ENCODE assay signal across 25 mouse cellular contexts in genomic region chr7:128266056-128266455, GRCm38 (mm10). TPM values are rescaled to one million over a fixed set of nuclear protein-coding genes. Genes with fewer than 3 reads are reported as not detected.
A peak's percentile ranks its signal among the peaks of the same experiment; 100 is the strongest.
DNase-seq lines count a peak whose midpoint lies in the region; ATAC-seq lines count a peak whose summit lies in the region.
"Had no signal": no experiment of that assay in that cellular context is flagged by ENCODE, and none has a peak within 500 bp of the region (broad histone marks: within the 10 kb centered on the region; RNA-seq: fewer than 3 reads in every experiment).

No protein-coding gene starts in this region.

- no peaks in the 10 kb centered on the region for H3K27me3 ChIP-seq in kidney, embryonic 14.5 days (ENCODE audit: control insufficient read depth, insufficient read depth, low read length)
- H3K27me3 ChIP-seq: embryonic facial prominence, embryonic 12.5 days; forebrain, embryonic 13.5 days; forebrain, embryonic 15.5 days had no signal

- no peak overlapping the region for H3K9ac ChIP-seq in kidney, embryonic 14.5 days (ENCODE audit: low read depth, low read length)
- H3K9ac ChIP-seq: embryonic facial prominence, embryonic 12.5 days; forebrain, embryonic 13.5 days; forebrain, embryonic 15.5 days had no signal

- no peak for ATAC-seq in kidney, embryonic 14.5 days (ENCODE audit: low FRiP score, low TSS enrichment)
- ATAC-seq: activated CD4-positive, CD25-positive, alpha-beta regulatory T cell, adult 4 months; CD4-positive, CD25-positive, alpha-beta regulatory T cell, adult 4 months; forebrain, embryonic 13.5 days; forebrain, embryonic 15.5 days; Patski had no signal

- WGBS in kidney, embryonic 14.5 days = 80% methylated on average over 5 of the region's 5 CpGs

- no peaks in the 10 kb centered on the region for H3K36me3 ChIP-seq in kidney, embryonic 14.5 days (ENCODE audit: control insufficient read depth, insufficient read depth, low read length)
- H3K36me3 ChIP-seq: forebrain, embryonic 15.5 days had no signal

- no peaks in the 10 kb centered on the region for H3K4me1 ChIP-seq in kidney, embryonic 14.5 days (ENCODE audit: control insufficient read depth, insufficient read depth, low read length)
- H3K4me1 ChIP-seq: embryonic facial prominence, embryonic 10.5 days; embryonic facial prominence, embryonic 12.5 days; forebrain, embryonic 13.5 days; forebrain, embryonic 15.5 days had no signal

- no peak overlapping the region for H3K4me3 ChIP-seq in kidney, embryonic 14.5 days (ENCODE audit: low read length)
- H3K4me3 ChIP-seq: embryonic facial prominence, embryonic 10.5 days; embryonic facial prominence, embryonic 12.5 days; forebrain, embryonic 13.5 days; forebrain, embryonic 15.5 days had no signal

- peak; percentile 55 for DNase-seq in kidney, adult 11 months
- DNase-seq in kidney, postnatal 4 days = no peak
- peak; percentile 45 to 50 for DNase-seq in kidney, adult 8-10 months
- no peak for DNase-seq in kidney, adult 18-20 months
- peak; percentile 41 for DNase-seq in kidney, postnatal 14 days
- DNase-seq: adrenal gland, adult 8-10 months; adrenal gland, postnatal 14 days; adrenal gland, postnatal 36 days; B cell, adult 2 months; cerebellum, adult 11-12 months; cerebellum, adult 2 months; cerebellum, adult 9-10 months; cerebellum, postnatal 10 days; cerebellum, postnatal 25 days had no signal

- no peaks in the 10 kb centered on the region for H3K9me3 ChIP-seq in kidney, embryonic 14.5 days (ENCODE audit: control insufficient read depth, low read length)
- H3K9me3 ChIP-seq: embryonic facial prominence, embryonic 10.5 days; embryonic facial prominence, embryonic 12.5 days; forebrain, embryonic 13.5 days; forebrain, embryonic 15.5 days; G1E had no signal

- no peak overlapping the region for H3K4me2 ChIP-seq in kidney, embryonic 14.5 days (replicated peaks; ENCODE audit: low read depth, low read length)
- H3K4me2 ChIP-seq: embryonic facial prominence, embryonic 12.5 days; forebrain, embryonic 13.5 days; forebrain, embryonic 15.5 days had no signal

- no peak overlapping the region for H3K27ac ChIP-seq in kidney, embryonic 14.5 days (ENCODE audit: low read depth, low read length)
- H3K27ac ChIP-seq: embryonic facial prominence, embryonic 10.5 days; embryonic facial prominence, embryonic 12.5 days; forebrain, embryonic 13.5 days; forebrain, embryonic 15.5 days had no signal

RNA-seq across cellular contexts. Expression of gene Slc5a2, which starts 0.6 kb away (rescaled TPM):
- polyA plus RNA-seq in kidney, embryonic 14.5 days (2014; fragmentation: Nextera tagmentation; extraction: Ambion mirVana) = 1.1 and 2.2 TPM in 2 replicates
- polyA plus RNA-seq: activated CD4-positive, CD25-positive, alpha-beta regulatory T cell, adult 4 months; cortical plate, adult 2 months; embryonic facial prominence, embryonic 14.5 days; forebrain, embryonic 13.5 days; forebrain, embryonic 15.5 days had no signal

RNA-seq across cellular contexts. Expression of gene Tgfb1i1, which starts 19.4 kb away (rescaled TPM):
- 44.3 and 61.7 TPM in 2 replicates for polyA plus RNA-seq in kidney, embryonic 14.5 days (2014; fragmentation: Nextera tagmentation; extraction: Ambion mirVana)

RNA-seq across cellular contexts. Expression of gene 9130023H24Rik, which starts 28.2 kb away (rescaled TPM):
- polyA plus RNA-seq in kidney, embryonic 14.5 days (2014; fragmentation: Nextera tagmentation; extraction: Ambion mirVana) = 7.5 and 9.5 TPM in 2 replicates

RNA-seq across cellular contexts. Expression of gene Armc5, which starts 28.9 kb away (rescaled TPM):
- 11.7 and 12.9 TPM in 2 replicates for polyA plus RNA-seq in kidney, embryonic 14.5 days (2014; fragmentation: Nextera tagmentation; extraction: Ambion mirVana)

RNA-seq across cellular contexts. Expression of gene BC017158, which starts 31.9 kb away (rescaled TPM):
- polyA plus RNA-seq in kidney, embryonic 14.5 days (2014; fragmentation: Nextera tagmentation; extraction: Ambion mirVana) = 26.9 and 32.1 TPM in 2 replicates

Comparison
In these comparisons a context has a peak if more than half of its experiments do, and no peak if none do; other contexts are left out.
1. DNase-seq: peak in kidney, adult 11 months (single experiment), kidney, adult 8-10 months (2 of 2) and kidney, postnatal 14 days (single experiment); none in kidney, postnatal 4 days (0 of 2) and kidney, adult 18-20 months (single experiment).